In genomic region chr15:84829416-84829815, GRCm38 (mm10) we compare ENCODE assay signal across 8 mouse cellular contexts. TPM values are rescaled to one million over a fixed set of nuclear protein-coding genes. Genes with fewer than 3 reads are reported as not detected.
A peak's percentile ranks its signal among the peaks of the same experiment; 100 is the strongest.
DNase-seq lines count a peak whose midpoint lies in the region; ATAC-seq and TF ChIP-seq lines count a peak whose summit lies in the region.

No protein-coding gene starts in this region.

- H3K4me1 ChIP-seq in embryonic facial prominence, embryonic 14.5 days (ENCODE audit: control insufficient read depth, insufficient read depth, low read length), result no peaks in the 10 kb centered on the region
- no peaks in the 10 kb centered on the region for H3K4me1 ChIP-seq in heart, embryonic 10.5 days
- H3K4me1 ChIP-seq in liver, embryonic 11.5 days (replicated peaks; ENCODE audit: control insufficient read depth, insufficient read depth, low read length), result no peaks in the 10 kb centered on the region
- peaks cover 19% of the 10 kb centered on the region for H3K4me1 ChIP-seq in neural tube, embryonic 11.5 days (ENCODE audit: control insufficient read depth, insufficient read depth, low read length)
- H3K4me1 ChIP-seq in stomach, postnatal 0 days (replicated peaks; ENCODE audit: control insufficient read depth, insufficient read depth), result no peaks in the 10 kb centered on the region

- H3K27me3 ChIP-seq in embryonic facial prominence, embryonic 14.5 days (replicated peaks; ENCODE audit: control insufficient read depth, insufficient read depth, low read length), result no peaks in the 10 kb centered on the region
- H3K27me3 ChIP-seq in heart, embryonic 10.5 days (ENCODE audit: insufficient read depth, poor library complexity, severe bottlenecking), result no peaks in the 10 kb centered on the region
- H3K27me3 ChIP-seq in liver, embryonic 11.5 days (replicated peaks; ENCODE audit: control insufficient read depth, insufficient read depth, low read length), result no peaks in the 10 kb centered on the region
- H3K27me3 ChIP-seq in neural tube, embryonic 11.5 days (ENCODE audit: control insufficient read depth, insufficient read depth, low read length), result no peaks in the 10 kb centered on the region
- no peaks in the 10 kb centered on the region for H3K27me3 ChIP-seq in stomach, postnatal 0 days (ENCODE audit: control insufficient read depth, insufficient read depth, low read length)

- H3K4me3 ChIP-seq in embryonic facial prominence, embryonic 14.5 days (ENCODE audit: low read depth, low read length), result no peak overlapping the region
- no peak overlapping the region for H3K4me3 ChIP-seq in heart, embryonic 10.5 days
- H3K4me3 ChIP-seq in liver, embryonic 11.5 days (ENCODE audit: low read depth, low read length), result no peak overlapping the region
- H3K4me3 ChIP-seq in neural tube, embryonic 11.5 days (ENCODE audit: low read depth, low read length), result no peak overlapping the region
- H3K4me3 ChIP-seq in stomach, postnatal 0 days (ENCODE audit: low read depth, low read length), result no peak overlapping the region

- no peak for TF ChIP-seq EP300 in stomach, postnatal 0 days (optimal IDR thresholded peaks at IDR 0.05)

- H3K9ac ChIP-seq in embryonic facial prominence, embryonic 14.5 days (ENCODE audit: low read depth, low read length), result no peak overlapping the region
- no peak overlapping the region for H3K9ac ChIP-seq in liver, embryonic 11.5 days (ENCODE audit: low read depth, low read length)
- H3K9ac ChIP-seq in neural tube, embryonic 11.5 days (ENCODE audit: low read length), result no peak overlapping the region
- no peak overlapping the region for H3K9ac ChIP-seq in stomach, postnatal 0 days (ENCODE audit: low read length)

- no peak overlapping the region for H3K27ac ChIP-seq in embryonic facial prominence, embryonic 14.5 days (replicated peaks; ENCODE audit: low read depth, low read length)
- no peak overlapping the region for H3K27ac ChIP-seq in heart, embryonic 10.5 days
- H3K27ac ChIP-seq in liver, embryonic 11.5 days (ENCODE audit: low read depth, low read length), result no peak overlapping the region
- no peak overlapping the region for H3K27ac ChIP-seq in neural tube, embryonic 11.5 days (ENCODE audit: low read depth, low read length)
- H3K27ac ChIP-seq in stomach, postnatal 0 days (replicated peaks), result no peak overlapping the region

- H3K9me3 ChIP-seq in embryonic facial prominence, embryonic 14.5 days (ENCODE audit: control insufficient read depth, low read length), result no peaks in the 10 kb centered on the region
- no peaks in the 10 kb centered on the region for H3K9me3 ChIP-seq in heart, embryonic 10.5 days
- H3K9me3 ChIP-seq in liver, embryonic 11.5 days (ENCODE audit: control insufficient read depth, low read length), result no peaks in the 10 kb centered on the region
- no peaks in the 10 kb centered on the region for H3K9me3 ChIP-seq in neural tube, embryonic 11.5 days (ENCODE audit: control insufficient read depth, low read length)
- H3K9me3 ChIP-seq in stomach, postnatal 0 days (ENCODE audit: control insufficient read depth, low read length), result no peaks in the 10 kb centered on the region

- H3K36me3 ChIP-seq in embryonic facial prominence, embryonic 14.5 days (ENCODE audit: control insufficient read depth, insufficient read depth, low read length), result no peaks in the 10 kb centered on the region
- H3K36me3 ChIP-seq in heart, embryonic 10.5 days, result no peaks in the 10 kb centered on the region
- H3K36me3 ChIP-seq in liver, embryonic 11.5 days (ENCODE audit: control insufficient read depth, insufficient read depth, low read length), result no peaks in the 10 kb centered on the region
- H3K36me3 ChIP-seq in neural tube, embryonic 11.5 days (ENCODE audit: control insufficient read depth, insufficient read depth, low read length), result no peaks in the 10 kb centered on the region
- no peaks in the 10 kb centered on the region for H3K36me3 ChIP-seq in stomach, postnatal 0 days (ENCODE audit: control insufficient read depth, insufficient read depth, low read length)

- no peak for ATAC-seq in cerebellum, adult (ENCODE audit: insufficient number of reproducible peaks, low FRiP score, low TSS enrichment)
- ATAC-seq in embryonic facial prominence, embryonic 14.5 days (ENCODE audit: low read depth), result peak; percentile 86
- ATAC-seq in liver, embryonic 11.5 days (replicated peaks; ENCODE audit: low FRiP score), result peak; percentile 64; the same call in 1 of the 2 replicates
- no peak for ATAC-seq in neural tube, embryonic 11.5 days (ENCODE audit: insufficient read depth, low FRiP score, low TSS enrichment)
- ATAC-seq in stomach, postnatal 0 days (ENCODE audit: low FRiP score, low TSS enrichment), result peak; percentile 87

- no peak overlapping the region for H3K4me2 ChIP-seq in embryonic facial prominence, embryonic 14.5 days (ENCODE audit: low read depth, low read length)
- H3K4me2 ChIP-seq in liver, embryonic 11.5 days, result no peak overlapping the region
- no peak overlapping the region for H3K4me2 ChIP-seq in neural tube, embryonic 11.5 days (ENCODE audit: low read depth)
- no peak overlapping the region for H3K4me2 ChIP-seq in stomach, postnatal 0 days (replicated peaks; ENCODE audit: low read depth)

- WGBS in embryonic facial prominence, embryonic 14.5 days, result 1% methylated on average over 15 of the region's 15 CpGs
- 5% methylated on average over 15 of the region's 15 CpGs for WGBS in heart, embryonic 10.5 days
- WGBS in liver, embryonic 11.5 days, result 5% methylated on average over 15 of the region's 15 CpGs
- 12% methylated on average over 15 of the region's 15 CpGs for WGBS in neural tube, embryonic 11.5 days
- 2% methylated on average over 15 of the region's 15 CpGs for WGBS in stomach, postnatal 0 days

- DNase-seq in cerebellum, postnatal 4 days (ENCODE audit: low spot score in 2 of 2), result peak; percentile 55 to 73
- peak; percentile 93 for DNase-seq in embryonic facial prominence, embryonic 14.5 days (ENCODE audit: low spot score)
- peak; percentile 92 for DNase-seq in heart, embryonic 10.5 days (ENCODE audit: low spot score)
- peak; percentile 84 for DNase-seq in kidney, adult 9 months
- DNase-seq in liver, embryonic 11.5 days (ENCODE audit: low spot score), result peak; percentile 83
- DNase-seq in neural tube, embryonic 11.5 days (ENCODE audit: low spot score), result peak; percentile 79
- DNase-seq in stomach, postnatal 0 days (ENCODE audit: low spot score), result peak; percentile 87

- peak; percentile 75 for TF ChIP-seq CTCF in stomach, postnatal 0 days (IDR thresholded peaks at IDR 0.05; ENCODE audit: low read depth)

RNA-seq across cellular contexts. Expression of gene Phf21b, which starts 26.4 kb away (rescaled TPM):
- 0.49 and 0.52 TPM in 2 replicates for polyA plus RNA-seq in embryonic facial prominence, embryonic 14.5 days (2014; fragmentation: Nextera tagmentation; extraction: Ambion mirVana)
- 0.16 and 0.41 TPM in 2 replicates for polyA plus RNA-seq in heart, embryonic 10.5 days (2016; fragmentation: Nextera tagmentation; extraction: Ambion mirVana)
- polyA plus RNA-seq in liver, embryonic 11.5 days (2014; fragmentation: Nextera tagmentation; extraction: Ambion mirVana), result 0.26 and 0.62 TPM in 2 replicates
- 32.2 and 36.0 TPM in 2 replicates for polyA plus RNA-seq in neural tube, embryonic 11.5 days (2014; fragmentation: Nextera tagmentation; extraction: Ambion mirVana)
- polyA plus RNA-seq in stomach, postnatal 0 days (2015; fragmentation: Nextera tagmentation; extraction: Ambion mirVana), result 0.12 and 0.16 TPM in 2 replicates

Comparison
In these comparisons a context has a peak if more than half of its experiments do, and no peak if none do; other contexts are left out.
1. ATAC-seq: peak in embryonic facial prominence, embryonic 14.5 days (single experiment), liver, embryonic 11.5 days (single experiment) and stomach, postnatal 0 days (single experiment); none in cerebellum, adult (single experiment) and neural tube, embryonic 11.5 days (single experiment).
2. RNA of gene Phf21b, which starts 26.4 kb away (polyA plus RNA-seq): 32.2 to 36.0 TPM in neural tube, embryonic 11.5 days; 0.26 to 0.62 TPM in liver, embryonic 11.5 days, 0.49 to 0.52 TPM in embryonic facial prominence, embryonic 14.5 days, 0.16 to 0.41 TPM in heart, embryonic 10.5 days and 0.12 to 0.16 TPM in stomach, postnatal 0 days; every median in the first group is over 10 times any median in the second.
3. Peak in every context shown above with its lines, with median percentiles within 50 percentile points of each other: DNase-seq.